Mouse (Mus musculus) CD8-positive naive resting alpha-beta T cell, adult 2 months (primary cell): Measurements from ENCODE around the gene Zdhhc3.

ENCODE experiments used
- DNase-seq, 2 experiments: peaks; one replicate each; pipeline ENCODE4 v3.0.0; 2022; ENCODE audit warnings: low read depth in 2 of 2, low spot score in 2 of 2

Gene Zdhhc3

DNA sequence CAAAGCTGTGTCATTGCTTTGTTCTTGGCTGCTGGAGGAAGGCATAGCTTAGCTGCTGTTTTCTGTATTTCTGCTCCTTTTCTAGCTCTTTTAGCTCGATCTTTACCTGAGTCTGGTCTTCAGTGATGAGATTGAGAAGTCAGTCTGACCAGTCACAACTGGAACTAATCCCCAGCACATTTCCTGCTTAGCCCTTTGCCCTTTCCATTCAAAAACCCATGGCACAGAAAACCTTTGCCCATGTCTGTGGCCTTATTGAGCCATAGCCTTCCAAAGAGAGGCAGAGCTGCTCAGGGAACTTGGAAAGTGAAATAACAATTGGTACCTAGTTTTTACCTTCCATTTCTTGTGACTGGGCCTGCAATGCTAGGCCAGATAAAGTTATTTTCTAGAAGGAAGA, 2.6 kb upstream of the Zdhhc3 start:
- no peak for DNase-seq

DNA sequence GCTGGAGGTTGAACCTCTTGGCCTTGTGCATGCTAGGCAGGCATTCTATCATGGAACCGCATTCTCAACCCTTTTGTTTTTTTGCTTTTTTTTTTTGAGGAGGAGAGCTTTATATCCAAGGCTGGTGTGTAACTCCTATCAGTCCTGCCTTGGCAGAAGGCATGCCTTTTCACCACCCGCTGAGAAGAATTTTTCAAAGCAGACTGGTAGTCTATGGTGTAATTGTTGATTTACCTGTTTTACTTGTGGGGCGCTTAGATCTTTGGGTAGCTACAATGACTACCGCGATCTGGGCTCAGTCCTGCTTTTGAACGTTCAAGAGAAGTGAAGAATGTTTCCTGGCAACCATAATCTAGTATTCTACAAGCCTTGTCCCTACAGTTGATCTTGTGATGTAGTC, 926 bp upstream of the Zdhhc3 start:
- DNase-seq, result no peak

GRCm38 (mm10) chr9:123111751-123112221, 1.2 kb downstream of the Zdhhc3 start:
- DNase-seq, result no peak

DNA sequence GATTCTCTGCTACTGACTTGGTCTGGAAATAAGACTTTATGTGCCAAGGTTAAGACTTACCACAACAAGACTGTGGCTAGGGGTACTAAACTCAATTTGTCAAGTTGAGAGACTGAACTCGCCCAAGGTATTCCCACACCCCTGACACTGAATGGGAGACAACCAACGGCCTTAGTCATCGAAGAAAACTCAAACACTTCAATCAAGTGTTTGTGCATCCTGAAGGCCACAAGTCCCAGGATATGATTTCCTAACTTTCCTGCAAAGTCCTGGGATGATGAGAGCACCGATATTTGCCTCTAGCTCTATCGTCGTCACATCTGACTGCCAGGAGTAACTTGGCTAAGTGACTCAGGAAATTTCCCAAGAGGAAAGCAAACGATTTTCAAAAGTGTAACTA, 3.8 kb downstream of the Zdhhc3 start:
- no peak for DNase-seq

- DNase-seq, result no peak
These were observed 5.8 kb downstream of the Zdhhc3 start for GRCm38 (mm10) chr9:123107186-123107585.

DNA sequence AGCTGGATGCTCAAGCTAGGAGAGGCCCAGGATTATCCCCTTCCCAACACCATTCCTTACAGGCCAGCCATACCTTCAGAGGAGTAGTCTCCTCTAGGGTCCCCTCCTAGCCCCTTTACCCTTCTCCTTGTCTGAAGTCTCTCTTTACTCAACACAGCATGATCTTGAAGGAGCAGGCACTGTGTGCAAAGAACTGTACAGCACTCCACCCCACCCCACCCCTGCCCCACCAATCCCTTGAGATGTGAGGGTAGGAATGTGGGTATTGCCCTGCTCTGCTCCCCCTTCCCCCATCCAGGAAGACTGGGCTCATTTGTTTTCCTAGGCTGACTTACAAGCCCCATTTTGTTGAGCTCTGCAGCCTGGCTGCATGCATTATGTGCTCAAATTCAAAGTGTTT, 8.6 kb downstream of the Zdhhc3 start:
- DNase-seq, result no peak

DNA sequence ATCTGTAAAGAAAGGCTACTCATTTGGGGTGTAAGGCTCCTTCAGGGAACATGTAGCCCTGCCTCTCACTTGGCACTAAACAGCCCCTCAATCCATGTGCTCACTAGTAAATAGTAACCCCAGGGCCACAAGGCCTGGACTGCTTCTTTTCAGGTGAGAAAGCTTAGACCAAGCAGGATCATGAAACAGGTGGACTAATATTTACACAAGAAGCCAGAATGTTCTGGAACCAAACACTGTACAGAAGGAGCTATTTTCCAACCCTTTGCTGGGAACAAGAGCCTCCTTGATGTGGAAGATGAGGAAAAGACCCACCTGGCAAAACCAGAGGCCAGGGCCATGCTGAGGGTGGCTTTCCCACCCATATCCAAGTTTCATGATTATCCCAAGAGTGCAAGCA, 9.6 kb downstream of the Zdhhc3 start:
- no peak for DNase-seq

- DNase-seq, result no peak
These were observed 13.2 kb downstream of the Zdhhc3 start for GRCm38 (mm10) chr9:123099631-123100455.

DNA sequence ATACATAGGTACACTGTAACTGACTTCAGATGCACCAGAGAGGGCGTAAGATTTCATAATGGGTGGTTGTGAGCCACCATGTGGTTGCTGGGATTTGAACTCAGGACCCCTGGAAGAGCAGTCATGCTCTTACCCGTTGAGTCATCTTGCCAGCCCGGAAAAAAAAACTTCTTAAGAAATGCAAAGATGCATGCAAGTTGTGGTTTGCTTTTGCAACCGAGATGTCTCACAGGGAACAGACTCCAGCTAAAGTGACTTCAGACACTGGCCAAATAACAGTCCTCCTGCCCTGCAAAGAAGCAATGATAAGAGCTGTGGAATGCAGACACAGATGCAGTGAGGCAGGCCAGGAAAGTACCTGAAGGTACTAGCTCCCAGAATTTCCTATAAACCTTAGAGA, 22.2 kb downstream of the Zdhhc3 start:
- DNase-seq, result no peak

DNA sequence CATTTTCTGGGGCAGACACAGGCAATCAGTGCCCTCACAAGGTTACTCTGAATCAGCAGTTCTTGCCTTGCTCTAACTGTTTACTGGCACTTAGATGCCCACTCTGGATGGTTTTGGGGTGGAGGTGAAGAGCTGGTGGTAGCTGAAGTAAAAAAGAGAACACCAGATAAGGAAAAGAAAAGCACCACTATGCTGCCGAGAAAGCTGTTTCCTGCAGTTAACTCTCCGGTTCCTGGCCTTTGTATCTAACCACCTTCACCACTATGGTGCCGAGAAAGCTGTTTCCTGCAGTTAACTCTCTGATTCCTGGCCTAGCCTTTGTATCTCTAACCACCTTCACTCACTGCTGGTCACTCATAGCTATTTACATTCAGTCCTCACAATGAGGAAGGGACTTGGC, 25.4 kb downstream of the Zdhhc3 start:
- peak in 1 of 2 experiments; percentile 15 for DNase-seq

DNA sequence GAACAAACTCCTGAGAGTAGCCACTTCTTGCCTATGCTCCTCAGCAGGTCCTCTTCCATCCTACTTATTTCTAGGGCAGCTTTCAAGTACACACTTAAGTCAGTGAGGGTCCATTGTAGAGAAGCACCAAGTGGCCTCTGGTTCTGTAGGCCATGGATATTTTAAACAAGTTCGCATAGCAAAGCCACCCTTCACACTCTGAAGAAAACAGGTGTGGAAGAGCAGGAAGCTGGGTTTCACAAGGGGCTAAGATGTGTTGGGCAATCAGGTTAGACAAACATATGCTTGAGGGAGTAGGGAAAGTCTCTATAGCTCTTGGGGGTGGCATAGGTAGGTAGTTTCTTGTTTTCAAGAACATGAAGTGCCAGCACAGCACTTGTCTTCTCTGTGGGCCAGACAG, 27.6 kb downstream of the Zdhhc3 start:
- DNase-seq, result no peak

GRCm38 (mm10) chr9:123080796-123081195, 32.2 kb downstream of the Zdhhc3 start:
- DNase-seq, result no peak

GRCm38 (mm10) chr9:123080355-123080754, 32.6 kb downstream of the Zdhhc3 start:
- no peak for DNase-seq

- no peak for DNase-seq
These were observed 33.9 kb downstream of the Zdhhc3 start for GRCm38 (mm10) chr9:123079149-123079548.

- no peak for DNase-seq
These were observed 52.8 kb downstream of the Zdhhc3 start for GRCm38 (mm10) chr9:123060172-123060571.

- DNase-seq, result peak; percentile 51 to 64
These were observed 54.2 kb downstream of the Zdhhc3 start for GRCm38 (mm10) chr9:123058724-123059292.

DNA sequence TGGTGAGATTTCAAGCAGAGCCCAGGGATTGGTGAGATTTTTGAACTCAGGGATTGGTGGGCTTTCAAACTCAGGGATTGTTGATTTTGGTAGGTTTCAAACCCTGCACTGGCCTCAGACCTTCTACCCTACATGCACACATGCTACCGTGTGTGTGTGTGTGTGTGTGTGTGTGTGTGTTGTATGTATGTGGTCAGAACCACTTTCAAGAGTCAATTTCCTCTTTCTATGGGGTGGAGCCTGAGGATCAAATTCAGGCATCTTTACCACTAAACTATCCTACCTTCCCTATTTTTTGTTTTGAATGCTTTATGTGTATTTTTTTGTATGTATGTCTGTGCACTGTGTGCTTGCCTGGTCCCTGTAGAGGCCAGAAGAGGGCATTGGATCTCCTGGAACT, 65.3 kb downstream of the Zdhhc3 start:
- no peak for DNase-seq

- no peak for DNase-seq
These were observed 78.6 kb downstream of the Zdhhc3 start, which contains the start of gene Tgm4 for GRCm38 (mm10) chr9:123034426-123034825. Gene Tgm4 (plus strand): TSS chr9:123034726.

DNA sequence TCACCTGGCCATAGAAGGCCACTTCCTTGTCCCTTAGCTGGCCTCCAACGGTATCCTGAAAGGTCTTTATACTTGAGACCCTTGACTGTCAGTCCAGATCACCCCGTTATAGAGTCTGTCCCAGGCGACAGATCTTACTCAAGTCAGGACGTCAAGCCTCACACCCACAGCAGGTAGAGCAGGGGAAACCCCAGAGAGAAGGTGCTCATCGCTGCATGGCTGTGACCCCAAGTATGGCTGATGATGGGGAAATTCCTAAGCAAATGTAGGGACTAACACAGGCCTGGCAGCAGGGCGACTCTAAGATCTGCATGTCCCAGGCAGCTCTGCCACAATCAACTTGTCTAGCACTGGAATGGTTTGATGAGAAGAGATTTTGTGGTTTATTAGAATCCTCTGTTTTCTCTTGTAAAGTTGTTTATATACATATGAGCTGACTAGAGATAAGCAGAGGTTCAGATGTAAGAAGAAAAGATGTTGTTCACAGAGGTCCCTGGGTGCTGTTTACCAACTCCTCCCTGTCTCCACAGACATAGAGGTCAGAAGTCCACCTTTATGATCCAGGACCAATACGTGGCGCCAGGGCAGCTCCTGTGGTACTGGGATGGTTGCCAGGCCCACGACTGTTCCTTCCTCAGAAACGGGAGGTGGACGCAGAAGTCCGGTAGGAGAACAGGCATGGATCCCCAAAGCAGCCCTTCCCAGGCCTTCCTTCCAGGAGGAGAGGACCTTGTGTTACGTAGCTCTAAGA, 81.3 kb downstream of the Zdhhc3 start:
- DNase-seq, result no peak

DNA sequence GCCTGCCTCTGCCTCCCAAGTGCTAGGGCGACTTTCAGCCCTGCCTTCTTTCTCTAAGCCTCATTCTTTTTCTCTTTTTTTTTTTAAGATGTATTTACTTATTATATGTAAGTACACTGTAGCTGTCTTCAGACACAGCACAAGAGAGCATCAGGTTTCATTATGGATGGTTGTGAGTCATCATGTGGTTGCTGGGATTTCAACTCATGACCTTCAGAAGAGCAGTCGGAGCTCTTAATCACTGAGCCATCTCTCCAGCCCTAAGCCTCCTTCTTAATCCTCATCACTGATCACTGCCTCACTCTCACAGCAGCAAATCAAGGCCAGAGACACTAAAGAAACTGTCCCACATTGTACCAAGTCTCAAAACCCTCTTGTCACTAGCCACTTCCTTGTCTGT, 88.8 kb downstream of the Zdhhc3 start:
- no peak for DNase-seq

GRCm38 (mm10) chr9:123021636-123022379, 91.2 kb downstream of the Zdhhc3 start:
- DNase-seq, result peak in 1 of 2 experiments; percentile 24
